Mouse (Mus musculus): ENCODE measurements around the gene Dmap1. TPM values are rescaled to one million over a fixed set of nuclear protein-coding genes. Genes with fewer than 3 reads are reported as not detected.

The Dmap1 gene
- total RNA-seq (2021), result 10 to 100 TPM; 14.5 to 15.1 TPM
- long read RNA-seq, experiment 1, transcript Dmap1-201 (11 exons, 1,566 nt), result major isoform, 8 of 16 reads
- long read RNA-seq, experiment 1, partial matches to known transcripts, result 1 of 16 reads
- long read RNA-seq, experiment 1, other reads (novel, unspliced or antisense), result 7 of 16 reads
- long read RNA-seq, experiment 2, transcript Dmap1-201 (11 exons, 1,566 nt), result major isoform, 7 of 25 reads
- long read RNA-seq, experiment 2, partial matches to known transcripts, result 4 of 25 reads
- long read RNA-seq, experiment 2, other reads (novel, unspliced or antisense), result 14 of 25 reads

DNA sequence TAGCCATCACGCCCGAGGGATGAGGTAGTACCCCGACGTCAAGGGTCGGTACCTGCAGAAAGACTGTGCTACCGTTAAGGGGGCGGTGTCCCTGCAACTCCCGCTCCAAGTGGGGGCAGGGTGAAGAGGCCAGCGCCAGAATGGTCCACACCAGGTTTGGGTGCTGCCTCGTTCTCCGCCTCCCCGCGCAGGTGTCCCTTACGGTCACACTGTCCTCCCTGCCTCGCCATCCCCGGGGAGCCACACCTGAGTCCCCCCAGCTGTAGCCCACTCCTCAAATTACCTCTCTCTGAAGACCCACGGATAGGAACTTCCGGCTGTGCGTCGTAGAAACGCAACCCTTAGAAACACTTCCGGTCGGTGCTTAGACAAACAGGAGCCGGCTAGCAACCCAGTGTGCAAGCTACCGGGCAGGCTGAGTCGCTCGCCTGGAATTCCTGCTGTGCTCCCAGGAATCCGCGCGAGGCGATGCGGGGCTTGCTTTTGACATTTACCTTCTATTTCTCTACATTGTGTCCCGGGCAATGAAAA lies at the start of gene Dmap1:
Dmap1 (minus strand) TSS at position 343 of the 531 bp plus-strand sequence.
- DNase-seq, result peak; percentile 77

DNA sequence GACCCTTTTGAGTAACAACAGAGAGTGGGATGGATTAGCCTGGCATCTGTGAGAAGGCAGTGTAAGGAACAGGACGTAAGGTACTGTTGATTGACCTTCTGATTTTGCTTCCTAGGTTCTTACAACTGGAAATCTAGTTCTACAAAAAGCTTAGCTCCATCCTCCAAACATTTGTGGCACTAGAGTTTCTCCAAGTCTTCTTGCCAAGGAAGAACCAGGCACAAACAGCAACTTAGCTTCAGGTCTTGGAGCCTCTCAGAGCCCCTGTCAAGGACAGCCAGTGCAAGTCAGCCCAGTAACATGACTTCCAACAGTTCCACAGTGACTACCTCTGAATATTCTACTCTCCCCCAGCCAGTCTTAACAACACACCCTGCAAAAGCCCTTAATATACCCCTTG lies 42.0 kb upstream of the Dmap1 start, which contains the start of gene Gm12845:
Gm12845 (plus strand) TSS at position 301 of the 400 bp plus-strand sequence.
- no peak for DNase-seq

DNA sequence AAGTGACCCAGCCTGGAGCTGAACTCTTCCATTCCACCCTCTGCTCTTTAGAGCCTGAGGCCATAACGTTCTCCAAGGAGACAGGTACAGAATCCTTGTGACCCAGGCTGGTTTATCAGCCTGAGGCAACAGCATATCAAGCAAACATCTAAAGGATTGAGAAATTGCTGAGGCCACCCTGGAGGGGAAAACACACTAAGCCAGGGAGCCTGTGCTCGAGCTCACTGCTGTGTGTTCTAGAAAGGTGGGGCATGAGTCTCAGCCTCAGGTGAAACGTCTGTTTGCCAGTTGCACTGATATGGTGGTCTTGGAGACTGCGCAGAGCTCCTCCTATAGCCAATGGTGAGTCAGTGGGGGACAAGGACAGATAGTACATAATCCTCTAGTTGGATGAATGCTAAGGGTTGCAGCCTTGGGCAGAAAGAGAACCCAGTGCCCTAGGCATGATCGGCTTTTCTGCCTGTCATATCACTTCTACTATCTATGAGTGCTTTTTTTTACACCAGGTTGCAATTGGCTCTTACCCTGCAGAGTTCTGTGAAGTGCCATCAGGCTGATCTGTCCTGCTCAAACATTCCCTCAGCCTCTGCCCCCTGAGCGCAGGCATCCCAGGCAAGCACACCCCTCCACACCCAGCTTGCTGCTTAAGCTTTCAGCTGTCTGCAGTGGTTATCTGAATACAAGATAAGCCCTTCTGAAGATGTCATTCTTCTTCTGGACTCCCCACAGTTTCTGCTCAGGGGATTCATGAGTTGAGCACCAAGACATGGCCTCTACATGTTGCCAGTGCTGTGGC lies 31.4 kb upstream of the Dmap1 start:
- no peak for DNase-seq

DNA sequence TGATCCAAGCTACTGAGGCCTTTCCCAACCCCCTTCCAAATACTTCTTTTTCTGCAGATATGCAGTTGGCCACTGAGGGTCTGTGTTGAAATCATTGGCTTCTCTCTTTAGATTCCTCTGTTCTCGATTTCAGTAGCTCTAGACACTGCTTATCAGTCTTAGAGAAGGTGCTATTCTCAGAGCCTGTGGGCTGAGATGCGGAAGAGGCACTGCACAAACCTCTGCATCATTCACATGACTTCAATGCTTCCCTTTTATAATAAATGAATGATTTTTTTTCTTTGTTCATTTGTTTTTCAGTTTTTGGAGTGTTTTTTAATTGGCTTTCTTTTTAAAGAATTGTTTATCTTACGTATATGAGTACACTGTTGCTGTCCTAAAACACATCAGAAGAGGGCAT lies 30.2 kb upstream of the Dmap1 start:
- no peak for DNase-seq

DNA sequence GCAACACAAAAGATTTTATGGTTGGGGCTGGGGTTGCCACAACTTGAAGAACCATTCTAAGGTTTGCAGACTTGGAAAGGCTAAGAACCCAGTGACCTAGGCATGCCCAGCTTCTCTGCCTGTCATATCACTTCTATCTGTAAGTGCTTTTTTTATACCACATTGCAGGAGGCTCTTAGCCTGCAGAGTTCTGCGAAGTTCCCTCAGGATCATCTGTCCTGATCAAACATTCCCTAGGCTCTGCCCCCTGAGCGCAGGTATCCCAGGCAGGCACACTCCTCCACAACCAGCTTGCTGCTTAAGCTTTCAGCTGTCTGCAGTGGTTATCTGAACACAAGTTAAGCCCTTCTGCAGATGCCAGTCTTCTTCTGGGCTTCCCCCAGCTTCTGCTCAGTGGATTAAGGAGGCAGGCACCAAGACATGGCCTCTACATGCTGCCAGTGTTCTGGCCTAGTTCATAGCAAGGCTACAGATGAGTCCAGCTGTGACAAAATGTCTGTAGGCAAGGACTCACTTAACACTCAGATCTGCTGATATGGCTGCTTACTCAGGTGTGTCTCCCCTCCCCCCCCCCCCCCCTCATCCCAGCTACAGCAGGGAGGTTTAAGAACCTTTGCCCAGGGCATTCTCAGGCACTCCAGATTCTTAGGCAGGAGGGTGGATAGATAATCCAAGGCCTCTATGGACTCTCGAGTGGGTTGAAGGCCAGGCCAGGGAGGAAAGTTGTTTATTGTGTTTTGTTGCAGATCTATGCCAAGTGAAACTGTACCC lies 26.9 kb upstream of the Dmap1 start:
- no peak for DNase-seq

DNA sequence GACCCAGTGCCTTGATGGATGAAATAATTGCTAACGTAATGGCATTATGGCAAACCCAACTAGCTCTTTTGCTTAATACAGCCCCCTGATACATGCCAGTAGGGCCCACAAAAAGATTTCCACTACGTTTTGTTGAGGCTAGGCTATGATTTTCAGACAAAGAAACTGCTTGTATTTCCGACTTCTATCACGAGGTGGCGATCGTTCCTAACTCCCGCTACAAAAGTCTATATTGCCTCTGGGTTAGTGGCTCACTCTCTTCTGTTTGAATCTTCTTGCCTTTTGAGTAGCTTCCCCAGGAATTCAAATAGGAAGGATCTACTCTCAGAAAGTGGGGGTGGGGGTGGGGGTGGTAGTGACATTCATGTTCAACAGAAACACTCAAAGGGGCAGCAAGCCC lies 23.3 kb upstream of the Dmap1 start:
- no peak for DNase-seq

DNA sequence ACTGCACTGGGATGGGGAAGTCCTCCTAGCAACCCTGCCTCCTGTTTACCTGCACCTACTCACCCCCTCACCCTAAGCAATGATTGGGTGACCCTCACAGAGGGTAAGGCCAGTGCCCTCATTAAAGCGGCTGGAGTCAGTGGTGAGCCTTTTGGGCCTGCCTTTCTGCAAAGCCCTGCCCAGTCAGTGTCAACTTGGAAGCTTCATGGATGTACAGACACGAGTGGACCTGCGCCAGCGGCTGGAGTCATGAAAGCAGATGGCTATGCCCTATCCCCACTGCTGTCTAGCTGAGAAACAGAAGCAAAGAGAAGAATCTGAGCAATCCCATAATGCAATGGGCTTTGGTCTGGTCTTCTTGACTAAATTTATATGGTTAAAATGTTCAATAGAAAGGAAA lies 4.3 kb upstream of the Dmap1 start:
- DNase-seq, result no peak

DNA sequence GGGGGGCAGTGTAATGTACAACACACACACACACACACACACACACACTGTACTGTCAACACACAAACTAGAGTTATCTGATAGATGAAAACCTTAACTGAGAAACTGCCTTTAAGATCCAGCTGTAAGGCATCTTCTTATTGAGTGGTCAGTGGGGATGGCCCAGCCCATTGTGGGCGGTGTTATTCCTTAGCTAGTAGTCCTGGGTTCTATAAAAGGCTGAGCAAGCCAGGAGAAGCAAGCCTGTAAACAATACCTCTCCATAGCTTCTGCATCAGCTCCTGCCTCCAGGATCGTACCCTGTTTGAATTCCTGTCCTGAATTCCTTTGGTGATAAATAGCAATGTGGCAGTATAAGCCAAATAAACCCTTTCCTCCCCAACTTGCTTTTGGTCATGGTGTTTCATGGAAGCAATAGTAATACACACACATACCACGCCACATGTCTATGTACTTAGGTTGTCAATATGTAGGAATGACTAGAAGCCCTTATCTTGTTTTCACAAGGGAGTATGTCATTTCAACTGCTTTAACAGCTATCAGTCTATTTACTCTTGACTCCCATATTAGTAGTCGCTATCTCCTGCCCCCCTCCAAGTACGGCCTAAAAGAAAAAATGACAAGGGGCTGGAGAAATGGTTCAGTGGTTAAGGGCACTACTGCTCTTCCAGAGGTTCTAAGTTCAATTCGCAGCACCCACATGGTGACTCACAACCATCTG lies 1.1 kb upstream of the Dmap1 start:
- no peak for DNase-seq

DNA sequence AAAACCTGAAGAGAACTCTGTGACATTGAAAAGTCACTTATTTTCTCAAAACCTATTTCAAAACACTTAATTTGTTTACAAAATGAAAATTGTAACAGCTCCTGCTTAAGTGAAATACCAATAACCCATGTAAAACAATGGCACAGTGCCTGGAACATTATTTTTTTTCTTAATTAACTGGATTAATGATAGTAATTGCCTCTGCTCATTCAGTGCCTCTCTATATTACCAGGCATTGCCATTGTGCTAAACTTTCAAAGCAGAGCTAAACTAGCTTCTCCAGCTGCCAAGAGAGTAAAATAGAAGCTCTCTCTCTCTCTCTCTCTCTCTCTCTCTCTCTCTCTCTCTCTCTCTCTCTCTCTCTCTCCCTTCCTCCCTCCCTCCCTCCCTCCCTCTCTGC lies 390 bp upstream of the Dmap1 start:
- no peak for DNase-seq

DNA sequence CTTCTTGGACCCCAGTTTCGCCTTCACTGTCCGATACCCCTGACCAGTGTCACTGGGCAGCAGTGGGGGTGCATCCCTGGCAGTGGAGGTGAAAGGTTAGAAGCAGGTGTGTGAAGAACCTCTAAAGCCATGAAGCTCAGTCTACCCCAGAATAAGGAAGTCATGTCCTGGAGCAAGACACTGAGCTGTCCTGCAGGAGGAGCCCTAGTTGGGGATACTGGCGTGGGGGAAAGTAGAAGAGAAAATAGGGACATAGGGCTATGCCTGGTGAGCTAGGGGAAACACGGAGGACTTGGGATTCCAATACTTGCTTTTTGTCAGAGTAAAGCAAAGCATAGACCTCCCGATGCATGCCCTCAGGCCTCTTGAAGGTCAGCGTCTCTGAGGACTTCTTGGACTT lies 1.1 kb downstream of the Dmap1 start:
- no peak for DNase-seq

DNA sequence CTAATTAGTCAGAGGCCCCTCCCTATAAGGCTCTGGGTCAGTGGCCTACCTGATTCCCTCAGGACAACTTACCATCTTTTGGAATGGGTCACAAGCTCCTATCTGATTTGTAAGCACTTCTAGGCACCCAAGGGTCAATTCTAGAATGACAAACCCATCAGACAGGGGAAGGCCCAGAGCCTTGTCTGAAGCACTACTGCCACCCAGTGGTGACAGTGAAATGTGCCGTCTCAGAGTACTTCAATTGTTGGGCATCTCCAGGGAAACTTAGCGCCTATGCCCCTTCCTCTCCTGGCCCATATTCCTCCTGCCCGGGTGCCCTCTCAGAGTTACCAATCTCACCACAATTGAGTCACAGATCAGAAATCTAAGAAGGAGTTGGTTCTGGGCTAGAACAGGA lies 5.2 kb downstream of the Dmap1 start:
- no peak for DNase-seq

DNA sequence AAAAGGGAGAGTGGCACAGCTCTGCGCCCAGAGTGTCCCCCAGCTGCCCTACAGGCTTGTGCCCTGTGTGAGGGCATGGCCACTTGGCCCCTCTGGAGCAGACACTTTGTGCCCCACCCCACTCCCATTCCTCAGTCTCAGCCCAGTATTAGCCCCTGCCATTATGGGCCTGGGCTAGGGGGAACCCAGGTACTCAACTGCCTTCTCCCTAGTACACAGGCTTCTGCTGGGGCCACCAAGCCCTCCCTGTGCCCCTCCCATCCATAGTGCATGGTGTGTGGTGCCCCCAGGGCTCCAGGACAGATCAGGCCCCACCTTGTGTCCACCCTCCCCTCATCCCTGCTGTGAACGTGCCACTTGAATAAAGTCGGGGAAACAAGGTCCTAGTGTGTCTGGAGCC lies 8.2 kb downstream of the Dmap1 start:
- no peak for DNase-seq

DNA sequence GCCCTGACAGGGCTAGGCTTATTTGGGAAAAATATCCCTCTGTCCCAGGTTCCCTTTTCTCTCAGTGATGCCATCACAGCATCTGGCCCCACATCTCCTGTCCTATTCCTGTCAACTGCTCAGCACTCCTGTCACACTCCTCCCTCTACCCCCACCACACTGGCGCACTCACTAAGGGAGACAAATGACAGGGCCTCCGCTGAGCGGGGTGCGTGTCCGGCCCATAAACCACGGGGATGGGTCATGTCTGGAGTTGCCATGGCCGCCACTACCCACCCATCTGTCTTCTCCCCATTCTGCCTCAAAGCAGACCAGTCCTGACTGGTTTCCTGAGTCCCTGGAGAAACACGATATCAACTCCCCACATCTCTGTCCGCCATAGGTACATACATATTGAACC lies 10.0 kb downstream of the Dmap1 start:
- DNase-seq, result no peak

DNA sequence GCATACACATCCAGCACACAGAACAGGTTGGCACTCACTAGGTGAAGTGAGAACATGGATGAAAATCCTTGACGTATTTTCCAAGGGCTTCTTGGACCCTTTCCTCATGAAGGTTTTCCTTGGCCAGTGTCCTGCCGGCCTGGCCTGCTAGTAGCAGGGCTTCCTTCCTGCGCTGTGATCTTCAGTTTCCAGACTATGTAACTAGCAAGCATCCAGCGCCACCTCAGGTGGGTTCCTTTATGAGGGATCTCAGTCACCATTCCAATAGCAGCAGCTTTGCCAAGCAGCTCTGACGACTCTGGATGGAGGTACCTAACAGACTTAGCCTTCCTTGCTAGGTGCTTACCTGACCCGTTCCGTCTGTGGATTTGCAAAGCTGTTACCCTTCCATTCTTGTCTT lies 12.2 kb downstream of the Dmap1 start:
- DNase-seq, result no peak

DNA sequence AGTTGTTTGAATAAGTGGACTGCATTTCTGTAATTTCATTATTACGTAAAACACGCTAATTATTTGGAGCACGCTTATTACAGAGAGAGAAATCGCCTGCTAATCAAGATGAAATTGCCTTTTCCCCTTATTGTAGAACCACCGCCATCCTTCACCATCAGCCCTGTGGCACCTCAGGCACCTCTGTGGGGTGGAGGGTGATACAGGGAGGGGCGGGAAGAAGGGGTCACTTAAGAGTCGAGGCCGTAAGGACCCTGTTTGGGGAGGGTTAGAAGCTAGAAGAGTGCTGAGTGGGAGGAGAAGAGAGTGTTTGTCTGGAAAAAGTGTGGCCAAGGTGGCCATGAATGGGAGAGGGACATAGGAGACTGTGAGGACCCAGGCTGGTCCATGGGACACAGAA lies 16.0 kb downstream of the Dmap1 start:
- no peak for DNase-seq

DNA sequence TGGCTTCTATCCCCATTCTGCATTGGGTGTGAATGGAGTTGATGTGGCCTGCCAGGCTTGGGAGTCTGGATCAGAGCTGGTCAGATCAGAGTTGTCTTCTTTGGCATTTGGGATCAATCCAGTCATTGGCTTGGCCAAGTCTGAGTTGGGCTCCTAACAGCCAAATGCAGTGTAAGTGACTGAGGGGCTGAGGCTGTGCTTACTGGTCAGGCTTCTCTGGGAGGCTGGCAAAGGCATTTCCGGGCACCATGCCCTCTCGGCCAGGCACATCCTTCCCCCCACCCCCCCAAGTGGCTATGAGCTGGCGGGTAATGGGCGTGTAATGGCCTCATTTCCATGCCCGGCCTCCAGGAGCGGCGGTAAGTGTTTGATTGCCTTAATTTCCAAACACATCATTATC lies 16.5 kb downstream of the Dmap1 start:
- peak; percentile 79 for DNase-seq

DNA sequence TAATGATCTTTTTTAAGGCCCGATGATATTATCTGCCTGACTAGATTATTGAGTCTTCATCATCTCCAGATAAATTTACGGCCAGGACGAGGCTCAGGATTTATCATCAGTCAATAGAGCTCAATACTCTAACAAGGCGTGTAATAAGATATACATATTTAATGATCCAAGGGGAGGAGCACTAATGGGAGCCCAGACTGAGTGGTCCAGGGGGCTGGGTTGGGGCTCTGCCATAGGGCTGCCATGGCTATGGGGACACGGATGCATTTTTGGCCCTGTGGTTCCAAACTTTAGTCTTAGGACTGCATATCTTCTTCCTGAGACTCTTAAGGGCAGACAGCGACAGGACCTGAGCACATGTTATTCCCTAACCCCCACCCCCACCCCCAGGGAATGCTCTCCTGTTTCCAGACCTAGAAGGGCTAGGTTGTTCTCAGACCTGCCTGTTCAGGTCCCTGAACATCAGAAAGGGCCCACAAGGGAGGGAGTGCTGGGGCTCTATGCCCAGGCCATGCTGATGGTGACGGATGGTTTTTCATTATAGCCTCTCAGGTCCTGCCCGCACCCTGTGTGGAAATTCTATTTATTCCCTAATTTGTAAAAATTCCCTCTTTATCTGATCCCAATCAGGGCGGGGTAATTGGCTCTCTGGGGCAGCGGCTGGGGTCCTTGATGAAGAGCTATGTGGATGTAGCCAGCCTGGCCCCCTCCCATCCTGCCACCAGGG lies 17.5 kb downstream of the Dmap1 start:
- DNase-seq, result no peak

DNA sequence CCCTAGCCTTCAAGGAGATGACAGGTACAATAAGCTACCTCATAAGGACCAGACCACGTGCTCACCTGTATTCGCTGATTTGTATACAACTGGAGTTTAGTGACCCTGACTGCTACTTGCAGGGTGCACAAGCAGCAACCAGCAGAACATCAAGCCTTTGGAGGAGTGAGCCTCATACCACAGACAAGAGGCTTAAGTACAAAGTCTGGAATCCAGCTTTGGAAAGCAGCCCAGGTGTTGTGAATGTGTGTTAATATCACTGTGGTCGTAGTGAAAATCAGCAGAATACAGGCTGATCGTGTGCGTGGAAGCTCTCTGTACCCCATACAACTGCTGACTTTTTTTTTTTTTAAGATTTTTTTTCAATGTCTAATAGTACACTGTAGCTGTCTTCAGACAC lies 22.1 kb downstream of the Dmap1 start:
- no peak for DNase-seq

DNA sequence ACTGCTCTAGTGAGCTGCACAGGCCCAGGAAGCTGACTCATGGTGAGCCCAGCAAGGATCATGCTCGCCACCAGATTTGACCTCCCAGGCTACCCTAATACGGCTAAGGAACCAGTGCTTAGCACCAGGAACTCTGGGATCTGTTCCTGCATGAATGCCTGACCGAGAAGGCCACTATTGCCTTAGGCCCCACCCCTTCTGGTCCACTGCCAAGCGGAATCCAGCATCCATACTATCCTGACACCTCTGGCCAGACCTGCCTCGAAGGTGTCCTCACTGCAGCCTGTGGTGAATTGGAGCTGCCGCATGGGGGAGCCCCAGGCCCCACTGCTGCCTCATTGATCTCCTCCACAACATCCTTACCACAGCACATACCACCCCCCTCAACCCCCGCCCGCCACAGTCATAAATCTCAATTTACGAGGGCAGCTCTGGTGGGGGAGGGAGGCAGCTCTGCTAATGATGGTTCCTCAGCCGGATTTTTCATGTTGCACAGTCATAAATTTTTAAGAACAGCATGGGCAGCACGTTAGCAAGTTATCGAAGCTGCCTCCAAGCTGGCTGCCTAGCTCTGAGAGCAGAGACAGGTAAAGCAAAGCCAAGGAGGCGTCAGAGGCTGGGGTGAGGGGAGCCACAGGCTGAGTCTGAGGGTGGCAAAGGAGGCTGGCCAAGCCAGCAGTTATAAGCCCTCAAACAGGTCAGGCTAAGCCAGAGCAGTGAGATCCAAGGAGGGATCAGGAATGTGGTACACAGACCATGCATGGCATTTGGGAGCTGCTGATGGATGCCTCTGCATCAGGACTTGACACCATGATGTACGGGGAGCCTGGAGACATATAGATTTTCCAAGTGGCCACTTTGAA lies 23.3 kb downstream of the Dmap1 start:
- no peak for DNase-seq

DNA sequence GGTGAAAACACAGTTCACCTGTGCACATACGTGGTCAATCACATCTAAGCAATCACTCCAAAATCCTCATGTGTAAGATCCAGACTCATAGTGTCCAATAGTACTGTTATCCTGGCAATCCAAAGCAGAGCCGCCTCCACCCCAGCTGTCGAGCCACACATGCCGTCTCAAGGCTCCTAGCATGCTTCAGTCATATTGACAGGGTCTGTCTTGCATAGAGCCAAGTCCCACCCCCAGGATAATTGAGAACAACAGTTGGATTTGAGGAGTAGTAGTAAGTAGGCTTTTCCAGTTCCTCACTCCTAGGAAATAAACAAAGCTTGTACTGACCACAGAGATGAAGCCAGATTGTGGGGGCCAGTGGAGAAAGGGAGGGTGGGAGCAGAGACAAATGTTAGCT lies 24.4 kb downstream of the Dmap1 start:
- no peak for DNase-seq

Data from gastrocnemius, postnatal 25 days (tissue).